Mouse (Mus musculus): ENCODE data around the gene Ddx21. TPM values are rescaled to one million over a fixed set of nuclear protein-coding genes. Genes with fewer than 3 reads are reported as not detected.

Ddx21 gene
- total RNA-seq, 4 experiments from 2014 or later: 27.4 to 31.3 (median 29.2) TPM

Other genes starting within 250 kb of the Ddx21 start
- gene Hk1, start 222.4 kb downstream of the Ddx21 start, total RNA-seq (2022): 100 to 1,000 TPM in 3 of 4 experiments, 10 to 100 TPM in 1; 87.3 to 137 (median 106) TPM
- not detected for gene Hkdc1, start 179.8 kb downstream of the Ddx21 start, total RNA-seq (2022)
- under 1 TPM; 0.14 to 0.37 (median 0.22) TPM for gene 4930507D05Rik, start 152.8 kb downstream of the Ddx21 start, total RNA-seq (2022)
- 10 to 100 TPM; 35.9 to 46.2 (median 40.4) TPM for gene Supv3l1, start 152.5 kb downstream of the Ddx21 start, total RNA-seq (2022)
- gene Vps26a, start 115.5 kb downstream of the Ddx21 start, total RNA-seq (2022): 10 to 100 TPM; 42.9 to 55.6 (median 50.1) TPM
- gene Srgn, start 74.8 kb downstream of the Ddx21 start, total RNA-seq (2022): 10 to 100 TPM; 36.1 to 45.8 (median 37.8) TPM
- gene Kif1bp, start 23.8 kb downstream of the Ddx21 start, total RNA-seq (2022): 10 to 100 TPM; 43.5 to 46.8 (median 44.8) TPM
- gene Ddx50, start 48.9 kb upstream of the Ddx21 start, total RNA-seq (2022): 10 to 100 TPM; 39.1 to 52.9 (median 45.5) TPM
- under 1 TPM; 0.60 to 0.95 (median 0.77) TPM for gene Stox1, start 123.8 kb upstream of the Ddx21 start, total RNA-seq (2022)
- 10 to 100 TPM; 43.1 to 52.2 (median 47.1) TPM for gene Ccar1, start 190.0 kb upstream of the Ddx21 start, total RNA-seq (2022)